Mouse (Mus musculus) G1E (cell line): ENCODE measurements around the gene Atf7ip.

Experiments used
- CTCF ChIP-seq: IDR thresholded peaks from 2 replicates; pipeline ENCODE4 v1.5.1; 2012; ENCODE audit warnings: low read depth, low read length, inconsistent platforms, mixed read lengths
- GATA1 ChIP-seq: IDR thresholded peaks from 2 replicates; pipeline ENCODE4 v1.6.1; 2012; ENCODE audit warnings: borderline replicate concordance, low read length, inconsistent platforms, mixed read lengths
- POLR2AphosphoS5 ChIP-seq: IDR thresholded peaks from 2 replicates; pipeline ENCODE4 v1.6.1; 2012; ENCODE audit warnings: low read depth, low read length, inconsistent platforms; ENCODE audit not compliant: insufficient replicate concordance
- TAL1 ChIP-seq: conservative IDR thresholded peaks from 2 replicates; pipeline ENCODE4 v1.6.1; 2012; ENCODE audit warnings: low read depth, low read length, inconsistent platforms, mixed read lengths

GRCm38 (mm10) chr6:136531792-136532230 is 25.8 kb downstream of the Atf7ip start:
- no peak for TF ChIP-seq CTCF
- TF ChIP-seq TAL1 = no peak
- no peak for TF ChIP-seq GATA1
- no peak for TF ChIP-seq POLR2AphosphoS5
